Mouse (Mus musculus) forebrain, postnatal 0 days (tissue): ENCODE results near the gene Cdca4. TPM values are rescaled to one million over a fixed set of nuclear protein-coding genes. Genes with fewer than 3 reads are reported as not detected.

Source experiments
- ATAC-seq: fragments of 200-750 bp; cut with Nextera tagmentation; 2 replicates; pipeline ENCODE4 v1.8.0; 2017; ENCODE audit warnings: mild to moderate bottlenecking, moderate library complexity
- DNase-seq: peaks from one replicate; pipeline ENCODE4 v3.0.0-alpha.2; 2015
- H3K27ac ChIP-seq: fragments of 300-500 bp; sonication (generic); 2 replicates; pipeline ENCODE4 v1.5.1; 2014; ENCODE audit warnings: low read depth, mild to moderate bottlenecking, antibody characterized with exemption, low read length, moderate library complexity, mixed read lengths
- H3K27me3 ChIP-seq: fragments of 300-500 bp; sonication (generic); 2 replicates; pipeline ENCODE4 v1.6.1; 2014; ENCODE audit warnings: mild to moderate bottlenecking, low read length, mixed read lengths; ENCODE audit not compliant: insufficient read depth
- H3K36me3 ChIP-seq: fragments of 300-500 bp; sonication (generic); 2 replicates; pipeline ENCODE4 v1.6.1; 2014; ENCODE audit warnings: mild to moderate bottlenecking, moderate library complexity; ENCODE audit not compliant: insufficient read depth
- H3K4me1 ChIP-seq: fragments of 300-500 bp; sonication (generic); 2 replicates; pipeline ENCODE4 v1.6.1; 2014; ENCODE audit warnings: antibody characterized with exemption; ENCODE audit not compliant: insufficient read depth
- H3K4me2 ChIP-seq: fragments of 300-500 bp; sonication (generic); 2 replicates; pipeline ENCODE4 v1.6.1; 2014; ENCODE audit warnings: low read depth, mild to moderate bottlenecking, moderate library complexity
- H3K4me3 ChIP-seq: fragments of 300-500 bp; sonication (generic); 2 replicates; pipeline ENCODE4 v1.5.1; 2014; ENCODE audit warnings: low read depth, low read length, mixed read lengths
- H3K9ac ChIP-seq: fragments of 300-500 bp; sonication (generic); 2 replicates; pipeline ENCODE4 v1.6.1; 2014; ENCODE audit warnings: mild to moderate bottlenecking
- H3K9me3 ChIP-seq: fragments of 300-500 bp; sonication (generic); 2 replicates; pipeline ENCODE4 v1.6.1; 2016; ENCODE audit warnings: low read length
- CTCF ChIP-seq: sonication (generic); IDR thresholded peaks from 2 replicates; pipeline ENCODE4 v1.5.1; 2016; ENCODE audit warnings: antibody characterized with exemption, control low read depth, low read depth
- WGBS: fragments of 180-500 bp; shearing (Covaris S2); extraction: QIAGEN DNeasy Blood & Tissue Kit; methylation state at CpG from one replicate; pipeline ENCODE4 v1.1.7; 2014; 5-methylcytosine and 5-hydroxymethylcytosine counted together
- polyA plus RNA-seq: library from polyadenylated mRNA; unstranded; fragments of >200 nt; fragmentation: Nextera tagmentation; extraction: Ambion mirVana; gene quantifications from 2 replicates; pipeline ENCODE4 v1.2.1, GENCODE M21; 2015
- total RNA-seq: library from RNA; depleted of rRNA; stranded (reverse); fragments of >200 nt; gene quantifications from 2 replicates; pipeline ENCODE4 v1.2.3, GENCODE M21; 2014; rRNA removed

The Cdca4 gene
- total RNA-seq = 28.8 and 31.3 TPM in 2 replicates
- polyA plus RNA-seq = 29.7 and 33.0 TPM in 2 replicates

- H3K9me3 ChIP-seq = no peaks in the 10 kb centered on the region
- ATAC-seq (peak; percentile 97), DNase-seq (peak; percentile 99)
- peak within 1 kb of the TSS; percentile 89 for H3K27ac ChIP-seq
- H3K4me3 ChIP-seq = peak within 1 kb of the TSS; percentile 93
- H3K9ac ChIP-seq = peak within 1 kb of the TSS; percentile 96
- peaks cover 13% of the 10 kb centered on the region for H3K4me1 ChIP-seq
- WGBS = 4% methylated on average over 64 of the region's 72 CpGs
- H3K27me3 ChIP-seq = no peaks in the 10 kb centered on the region
- peak; percentile 38 for TF ChIP-seq CTCF
- H3K4me2 ChIP-seq = peak within 1 kb of the TSS; percentile 76
- peaks cover 11% of the 10 kb centered on the region for H3K36me3 ChIP-seq
Observed at GRCm38 (mm10) chr12:112829244-112829864, at the start of gene Cdca4. TSS of gene Cdca4 (minus strand) at chr12:112829423.

GRCm38 (mm10) chr12:112877607-112878020, 48.4 kb upstream of the Cdca4 start:
- Histone ChIP-seq H3K9me3 (no peaks in the 10 kb centered on the region), H3K4me3 (peak overlapping the region; percentile 33), H3K4me1 (0 out of 2 replicates have a peak, but pooled peaks cover 3% of the 10 kb centered on the region), H3K36me3 (no peaks in the 10 kb centered on the region), H3K27me3 (peaks cover 60% of the 10 kb centered on the region), H3K9ac (0 out of 2 replicates have a peak overlapping the region, but pooled peaks have one; percentile 35), H3K4me2 (peak overlapping the region; percentile 54), H3K27ac (no peak overlapping the region)
- TF ChIP-seq CTCF = no peak
- 4% methylated on average over 36 of the region's 37 CpGs for WGBS
- no peak for DNase-seq
- ATAC-seq = no peak

GRCm38 (mm10) chr12:112877073-112877576, 47.9 kb upstream of the Cdca4 start:
- Histone ChIP-seq H3K27ac (no peak overlapping the region), H3K9me3 (no peaks in the 10 kb centered on the region), H3K4me2 (peak overlapping the region; percentile 54), H3K9ac (no peak overlapping the region), H3K36me3 (no peaks in the 10 kb centered on the region), H3K27me3 (peaks cover 60% of the 10 kb centered on the region), H3K4me3 (peak overlapping the region; percentile 33), H3K4me1 (0 out of 2 replicates have a peak, but pooled peaks cover 3% of the 10 kb centered on the region)
- DNase-seq = no peak
- ATAC-seq = no peak
- TF ChIP-seq CTCF = no peak
- WGBS = 6% methylated on average over 17 of the region's 17 CpGs

GRCm38 (mm10) chr12:112876332-112877072, 47.3 kb upstream of the Cdca4 start:
- 5% methylated on average over 28 of the region's 28 CpGs for WGBS
- TF ChIP-seq CTCF = no peak
- Histone ChIP-seq H3K4me2 (peak overlapping the region; percentile 30), H3K4me1 (0 out of 2 replicates have a peak, but pooled peaks cover 3% of the 10 kb centered on the region), H3K36me3 (no peaks in the 10 kb centered on the region), H3K9me3 (no peaks in the 10 kb centered on the region), H3K4me3 (peak overlapping the region; percentile 16), H3K27me3 (peaks cover 60% of the 10 kb centered on the region), H3K27ac (no peak overlapping the region), H3K9ac (peak overlapping the region; percentile 10; the same call in 1 of the 2 replicates)
- ATAC-seq = peak; percentile 37
- no peak for DNase-seq

GRCm38 (mm10) chr12:112875225-112876013, 46.2 kb upstream of the Cdca4 start:
- TF ChIP-seq CTCF = peak; percentile 89
- Histone ChIP-seq H3K27me3 (peaks cover 60% of the 10 kb centered on the region), H3K36me3 (no peaks in the 10 kb centered on the region), H3K27ac (no peak overlapping the region), H3K4me1 (0 out of 2 replicates have a peak, but pooled peaks cover 3% of the 10 kb centered on the region), H3K9ac (no peak overlapping the region), H3K9me3 (no peaks in the 10 kb centered on the region), H3K4me2 (no peak overlapping the region), H3K4me3 (no peak overlapping the region)
- 24% methylated on average over 16 of the region's 16 CpGs for WGBS
- DNase-seq = peak; percentile 86
- ATAC-seq = peak; percentile 77

GRCm38 (mm10) chr12:112874199-112874598, 45.0 kb upstream of the Cdca4 start:
- DNase-seq = no peak
- Histone ChIP-seq H3K36me3 (no peaks in the 10 kb centered on the region), H3K9ac (0 out of 2 replicates have a peak overlapping the region, but pooled peaks have one; percentile 14), H3K4me1 (0 out of 2 replicates have a peak, but pooled peaks cover 3% of the 10 kb centered on the region), H3K27me3 (peaks cover 60% of the 10 kb centered on the region), H3K27ac (no peak overlapping the region), H3K9me3 (no peaks in the 10 kb centered on the region), H3K4me3 (peak overlapping the region; percentile 16; the same call in 1 of the 2 replicates), H3K4me2 (peak overlapping the region; percentile 29; the same call in 1 of the 2 replicates)
- 18% methylated on average over 22 of the region's 22 CpGs for WGBS
- no peak for TF ChIP-seq CTCF
- ATAC-seq = no peak
